Mouse (Mus musculus) CH12.LX (cell line): ENCODE data around the gene Hist3h2a.

Source experiments
- CTCF ChIP-seq, 2 experiments: IDR thresholded peaks in 1 of 2; conservative IDR thresholded peaks in 1 of 2; 2 replicates each; pipeline ENCODE4 v1.5.1; 2011 to 2012; ENCODE audit warnings: low read depth in 2 of 2, low read length in 2 of 2, improper control_type of control experiment in 1 of 2, inconsistent platforms in 1 of 2, mild to moderate bottlenecking in 1 of 2, moderate library complexity in 1 of 2
- EP300 ChIP-seq: IDR thresholded peaks from 2 replicates; pipeline ENCODE4 v1.6.1; 2011; ENCODE audit warnings: low read length, improper control_type of control experiment
- GABPA ChIP-seq: IDR thresholded peaks from 2 replicates; pipeline ENCODE4 v1.6.1; 2012; ENCODE audit warnings: low read depth, low read length, improper control_type of control experiment, inconsistent platforms; ENCODE audit not compliant: insufficient replicate concordance
- HCFC1 ChIP-seq: IDR thresholded peaks from 2 replicates; pipeline ENCODE4 v1.6.1; 2012; ENCODE audit warnings: low read depth, mild to moderate bottlenecking, inconsistent platforms, low read length, improper control_type of control experiment
- KAT2A ChIP-seq: IDR thresholded peaks from 2 replicates; pipeline ENCODE4 v1.6.1; 2012; ENCODE audit warnings: low read length, improper control_type of control experiment, inconsistent platforms; ENCODE audit not compliant: insufficient replicate concordance
- MYC ChIP-seq: IDR thresholded peaks from 2 replicates; pipeline ENCODE4 v1.6.1; 2011; ENCODE audit warnings: low read depth, mild to moderate bottlenecking, improper control_type of control experiment, low read length
- NELFE ChIP-seq: IDR thresholded peaks from 2 replicates; pipeline ENCODE4 v1.6.1; 2011; ENCODE audit warnings: low read depth, low read length, improper control_type of control experiment
- POLR2A ChIP-seq: IDR thresholded peaks from 2 replicates; pipeline ENCODE4 v1.6.1; 2011; ENCODE audit warnings: low read depth, mild to moderate bottlenecking, improper control_type of control experiment, low read length
- SIN3A ChIP-seq: IDR thresholded peaks from 2 replicates; pipeline ENCODE4 v1.6.1; 2012; ENCODE audit warnings: low read length, improper control_type of control experiment, inconsistent platforms
- TCF12 ChIP-seq: IDR thresholded peaks from 2 replicates; pipeline ENCODE4 v1.6.1; 2014; ENCODE audit warnings: low read depth, mild to moderate bottlenecking, inconsistent platforms, low read length, improper control_type of control experiment
- USF1 ChIP-seq: IDR thresholded peaks from 2 replicates; pipeline ENCODE4 v1.6.1; 2014; ENCODE audit warnings: low read depth, mild to moderate bottlenecking, inconsistent platforms, low read length, improper control_type of control experiment
- ZC3H11A ChIP-seq: IDR thresholded peaks from 2 replicates; pipeline ENCODE4 v1.6.1; 2012; ENCODE audit warnings: low read depth, mild to moderate bottlenecking, inconsistent platforms, low read length, improper control_type of control experiment

DNA sequence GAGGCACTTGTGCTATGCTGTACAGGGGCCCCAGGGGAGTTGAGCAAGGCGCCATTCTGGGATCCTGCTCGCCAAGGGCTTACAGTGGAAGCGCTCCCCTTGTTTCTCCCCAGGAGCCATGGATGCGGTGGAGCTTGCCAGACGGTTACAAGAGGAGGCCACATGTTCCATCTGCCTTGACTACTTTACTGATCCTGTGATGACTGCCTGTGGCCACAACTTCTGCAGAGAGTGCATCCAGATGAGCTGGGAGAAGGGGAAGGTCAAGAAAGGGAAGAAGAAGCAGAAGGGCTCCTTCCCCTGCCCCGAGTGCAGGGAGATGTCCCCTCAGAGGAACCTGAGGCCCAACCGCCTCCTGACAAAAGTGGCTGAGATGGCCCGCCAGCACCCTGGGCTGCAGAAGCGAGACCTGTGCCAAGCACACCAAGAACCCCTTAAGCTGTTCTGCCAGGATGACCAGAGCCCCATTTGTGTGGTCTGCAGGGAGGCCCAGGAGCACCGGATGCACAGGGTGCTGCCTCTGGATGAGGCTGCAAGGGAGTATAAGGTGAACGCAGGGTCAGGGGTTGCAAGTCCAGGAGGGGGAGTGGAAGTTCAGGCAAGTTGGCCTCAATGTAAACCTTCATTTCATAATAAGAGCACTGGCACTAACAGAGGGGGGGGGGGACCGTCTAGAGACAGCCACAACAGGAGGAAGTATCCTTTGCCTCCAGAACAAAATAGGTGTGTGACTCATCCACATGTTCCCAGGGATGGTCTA, 10.7 kb downstream of the Hist3h2a start:
- no peak for TF ChIP-seq POLR2A
- no peak for TF ChIP-seq NELFE
- TF ChIP-seq CTCF (conservative IDR thresholded peaks at IDR 0.05 in 1 of 2, IDR thresholded peaks at IDR 0.05 in 1 of 2; ENCODE audit: low read depth in 2 of 2, low read length in 2 of 2): no peak
- no peak for TF ChIP-seq USF1
- no peak for TF ChIP-seq GABPA
- no peak for TF ChIP-seq MYC
- TF ChIP-seq ZC3H11A: no peak
- no peak for TF ChIP-seq EP300
- TF ChIP-seq KAT2A: no peak
- TF ChIP-seq HCFC1: no peak
- TF ChIP-seq TCF12: no peak
- no peak for TF ChIP-seq SIN3A
